Mouse (Mus musculus): ENCODE results near the gene Rab11fip2. TPM values are rescaled to one million over a fixed set of nuclear protein-coding genes. Genes with fewer than 3 reads are reported as not detected.

Gene Rab11fip2
- polyA plus RNA-seq, 1 experiment from 2014 or later: 5.0 TPM

- no peaks in the 10 kb centered on the region for H3K36me3 ChIP-seq (ENCODE audit: control insufficient read depth, insufficient read depth, low read length)
- H3K27ac ChIP-seq (ENCODE audit: low read depth): no peak overlapping the region
- no peak overlapping the region for H3K4me2 ChIP-seq (ENCODE audit: low read length)
- ATAC-seq (replicated peaks; ENCODE audit: low FRiP score, low TSS enrichment, low read depth) (no peak), DNase-seq (ENCODE audit: low spot score) (no peak)
- no peaks in the 10 kb centered on the region for H3K9me3 ChIP-seq (ENCODE audit: control insufficient read depth, low read length)
- H3K27me3 ChIP-seq (replicated peaks; ENCODE audit: control insufficient read depth, insufficient read depth, low read length): no peaks in the 10 kb centered on the region
- H3K4me1 ChIP-seq (replicated peaks; ENCODE audit: control insufficient read depth, insufficient read depth, low read length): no peaks in the 10 kb centered on the region
- no peak overlapping the region for H3K9ac ChIP-seq (ENCODE audit: low read length)
- no peak overlapping the region for H3K4me3 ChIP-seq (ENCODE audit: low read depth, low read length)
- 73% methylated on average over 3 of the region's 3 CpGs for WGBS
Observed at GRCm38 (mm10) chr19:59920846-59921245, 22.6 kb downstream of the Rab11fip2 start.

- WGBS: 65% methylated on average over 2 of the region's 2 CpGs
- H3K4me3 ChIP-seq (ENCODE audit: low read depth, low read length): no peak overlapping the region
- no peak overlapping the region for H3K27ac ChIP-seq (ENCODE audit: low read depth)
- no peak overlapping the region for H3K4me2 ChIP-seq (ENCODE audit: low read length)
- DNase-seq (ENCODE audit: low spot score) (no peak), ATAC-seq (replicated peaks; ENCODE audit: low FRiP score, low TSS enrichment, low read depth) (no peak)
- H3K27me3 ChIP-seq (replicated peaks; ENCODE audit: control insufficient read depth, insufficient read depth, low read length): no peaks in the 10 kb centered on the region
- no peaks in the 10 kb centered on the region for H3K9me3 ChIP-seq (ENCODE audit: control insufficient read depth, low read length)
- H3K9ac ChIP-seq (ENCODE audit: low read length): no peak overlapping the region
- no peaks in the 10 kb centered on the region for H3K4me1 ChIP-seq (replicated peaks; ENCODE audit: control insufficient read depth, insufficient read depth, low read length)
- H3K36me3 ChIP-seq (ENCODE audit: control insufficient read depth, insufficient read depth, low read length): no peaks in the 10 kb centered on the region
Observed at GRCm38 (mm10) chr19:59917901-59918613, 25.4 kb downstream of the Rab11fip2 start.

GRCm38 (mm10) chr19:59911554-59911953 lies 31.9 kb downstream of the Rab11fip2 start:
- no peak overlapping the region for H3K4me3 ChIP-seq (ENCODE audit: low read depth, low read length)
- no peak overlapping the region for H3K9ac ChIP-seq (ENCODE audit: low read length)
- H3K36me3 ChIP-seq (ENCODE audit: control insufficient read depth, insufficient read depth, low read length): peaks cover 4% of the 10 kb centered on the region
- H3K9me3 ChIP-seq (ENCODE audit: control insufficient read depth, low read length): no peaks in the 10 kb centered on the region
- no peak overlapping the region for H3K4me2 ChIP-seq (ENCODE audit: low read length)
- 73% methylated on average over 4 of the region's 4 CpGs for WGBS
- no peaks in the 10 kb centered on the region for H3K27me3 ChIP-seq (replicated peaks; ENCODE audit: control insufficient read depth, insufficient read depth, low read length)
- ATAC-seq (replicated peaks; ENCODE audit: low FRiP score, low TSS enrichment, low read depth) (no peak), DNase-seq (ENCODE audit: low spot score) (no peak)
- no peaks in the 10 kb centered on the region for H3K4me1 ChIP-seq (replicated peaks; ENCODE audit: control insufficient read depth, insufficient read depth, low read length)
- no peak overlapping the region for H3K27ac ChIP-seq (ENCODE audit: low read depth)

- no peak for ATAC-seq (replicated peaks; ENCODE audit: low FRiP score, low TSS enrichment, low read depth)
Observed at GRCm38 (mm10) chr19:59905296-59906081, 38.0 kb downstream of the Rab11fip2 start.

GRCm38 (mm10) chr19:59899965-59900364 lies 43.5 kb downstream of the Rab11fip2 start:
- Histone ChIP-seq H3K4me2 (ENCODE audit: low read length) (no peak overlapping the region), H3K4me3 (ENCODE audit: low read depth, low read length) (no peak overlapping the region), H3K36me3 (ENCODE audit: control insufficient read depth, insufficient read depth, low read length) (no peaks in the 10 kb centered on the region; the same call in 1 of the 2 replicates), H3K27me3 (replicated peaks; ENCODE audit: control insufficient read depth, insufficient read depth, low read length) (no peaks in the 10 kb centered on the region), H3K9ac (ENCODE audit: low read length) (no peak overlapping the region), H3K27ac (ENCODE audit: low read depth) (no peak overlapping the region), H3K9me3 (ENCODE audit: control insufficient read depth, low read length) (no peaks in the 10 kb centered on the region), H3K4me1 (replicated peaks; ENCODE audit: control insufficient read depth, insufficient read depth, low read length) (no peaks in the 10 kb centered on the region)
- no peak for ATAC-seq (replicated peaks; ENCODE audit: low FRiP score, low TSS enrichment, low read depth)
- no peak for DNase-seq (ENCODE audit: low spot score)
- WGBS: 96% methylated on average over 4 of the region's 4 CpGs

More at GRCm38 (mm10) chr19:59905296-59906081, 38.0 kb downstream of the Rab11fip2 start:
- no peaks in the 10 kb centered on the region for H3K4me1 ChIP-seq (replicated peaks; ENCODE audit: control insufficient read depth, insufficient read depth, low read length)
- 81% methylated on average over 1 of the region's 1 CpGs for WGBS
- peaks cover 11% of the 10 kb centered on the region for H3K36me3 ChIP-seq (ENCODE audit: control insufficient read depth, insufficient read depth, low read length)
- H3K9ac ChIP-seq (ENCODE audit: low read length): no peak overlapping the region
- H3K9me3 ChIP-seq (ENCODE audit: control insufficient read depth, low read length): no peaks in the 10 kb centered on the region
- H3K27ac ChIP-seq (ENCODE audit: low read depth): no peak overlapping the region
- no peaks in the 10 kb centered on the region for H3K27me3 ChIP-seq (replicated peaks; ENCODE audit: control insufficient read depth, insufficient read depth, low read length)
- DNase-seq (ENCODE audit: low spot score): no peak
- H3K4me2 ChIP-seq (ENCODE audit: low read length): no peak overlapping the region
- no peak overlapping the region for H3K4me3 ChIP-seq (ENCODE audit: low read depth, low read length)

GRCm38 (mm10) chr19:59898301-59898700 lies 45.2 kb downstream of the Rab11fip2 start:
- no peak for DNase-seq (ENCODE audit: low spot score)
- no peak for ATAC-seq (replicated peaks; ENCODE audit: low FRiP score, low TSS enrichment, low read depth)
- Histone ChIP-seq H3K9ac (ENCODE audit: low read length) (no peak overlapping the region), H3K9me3 (ENCODE audit: control insufficient read depth, low read length) (no peaks in the 10 kb centered on the region), H3K27me3 (replicated peaks; ENCODE audit: control insufficient read depth, insufficient read depth, low read length) (no peaks in the 10 kb centered on the region), H3K4me3 (ENCODE audit: low read depth, low read length) (no peak overlapping the region), H3K27ac (ENCODE audit: low read depth) (no peak overlapping the region), H3K4me1 (replicated peaks; ENCODE audit: control insufficient read depth, insufficient read depth, low read length) (no peaks in the 10 kb centered on the region), H3K4me2 (ENCODE audit: low read length) (no peak overlapping the region), H3K36me3 (ENCODE audit: control insufficient read depth, insufficient read depth, low read length) (no peaks in the 10 kb centered on the region; the same call in 1 of the 2 replicates)
- WGBS: 93% methylated on average over 4 of the region's 4 CpGs

GRCm38 (mm10) chr19:59889383-59889782 lies 54.1 kb downstream of the Rab11fip2 start:
- H3K4me3 ChIP-seq (ENCODE audit: low read depth, low read length): no peak overlapping the region
- H3K4me1 ChIP-seq (replicated peaks; ENCODE audit: control insufficient read depth, insufficient read depth, low read length): no peaks in the 10 kb centered on the region
- ATAC-seq (replicated peaks; ENCODE audit: low FRiP score, low TSS enrichment, low read depth): no peak
- H3K27ac ChIP-seq (ENCODE audit: low read depth): no peak overlapping the region
- WGBS: 74% methylated on average over 4 of the region's 4 CpGs
- H3K4me2 ChIP-seq (ENCODE audit: low read length): no peak overlapping the region
- no peaks in the 10 kb centered on the region for H3K9me3 ChIP-seq (ENCODE audit: control insufficient read depth, low read length)
- H3K9ac ChIP-seq (ENCODE audit: low read length): no peak overlapping the region
- H3K36me3 ChIP-seq (ENCODE audit: control insufficient read depth, insufficient read depth, low read length): no peaks in the 10 kb centered on the region
- DNase-seq (ENCODE audit: low spot score): no peak
- no peaks in the 10 kb centered on the region for H3K27me3 ChIP-seq (replicated peaks; ENCODE audit: control insufficient read depth, insufficient read depth, low read length)

- no peaks in the 10 kb centered on the region for H3K27me3 ChIP-seq (replicated peaks; ENCODE audit: control insufficient read depth, insufficient read depth, low read length)
- no peak overlapping the region for H3K4me2 ChIP-seq (ENCODE audit: low read length)
- no peaks in the 10 kb centered on the region for H3K9me3 ChIP-seq (ENCODE audit: control insufficient read depth, low read length)
- no peaks in the 10 kb centered on the region for H3K36me3 ChIP-seq (ENCODE audit: control insufficient read depth, insufficient read depth, low read length)
- ATAC-seq (replicated peaks; ENCODE audit: low FRiP score, low TSS enrichment, low read depth): no peak
- WGBS: 89% methylated on average over 2 of the region's 2 CpGs
- H3K4me1 ChIP-seq (replicated peaks; ENCODE audit: control insufficient read depth, insufficient read depth, low read length): no peaks in the 10 kb centered on the region
- no peak overlapping the region for H3K9ac ChIP-seq (ENCODE audit: low read length)
- DNase-seq (ENCODE audit: low spot score): no peak
- no peak overlapping the region for H3K4me3 ChIP-seq (ENCODE audit: low read depth, low read length)
- no peak overlapping the region for H3K27ac ChIP-seq (ENCODE audit: low read depth)
Observed at GRCm38 (mm10) chr19:59888846-59889245, 54.6 kb downstream of the Rab11fip2 start.

All from intestine, embryonic 14.5 days (tissue).